Mouse (Mus musculus) right cerebral cortex, postnatal 36 days (tissue): Measurements from ENCODE around the gene Ech1.

Source experiments
- DNase-seq, 2 experiments: peaks; one replicate each; pipeline ENCODE4 v3.0.0; 2022; ENCODE audit warnings: low spot score in 2 of 2, mixed read lengths in 1 of 2

The Ech1 gene

DNA sequence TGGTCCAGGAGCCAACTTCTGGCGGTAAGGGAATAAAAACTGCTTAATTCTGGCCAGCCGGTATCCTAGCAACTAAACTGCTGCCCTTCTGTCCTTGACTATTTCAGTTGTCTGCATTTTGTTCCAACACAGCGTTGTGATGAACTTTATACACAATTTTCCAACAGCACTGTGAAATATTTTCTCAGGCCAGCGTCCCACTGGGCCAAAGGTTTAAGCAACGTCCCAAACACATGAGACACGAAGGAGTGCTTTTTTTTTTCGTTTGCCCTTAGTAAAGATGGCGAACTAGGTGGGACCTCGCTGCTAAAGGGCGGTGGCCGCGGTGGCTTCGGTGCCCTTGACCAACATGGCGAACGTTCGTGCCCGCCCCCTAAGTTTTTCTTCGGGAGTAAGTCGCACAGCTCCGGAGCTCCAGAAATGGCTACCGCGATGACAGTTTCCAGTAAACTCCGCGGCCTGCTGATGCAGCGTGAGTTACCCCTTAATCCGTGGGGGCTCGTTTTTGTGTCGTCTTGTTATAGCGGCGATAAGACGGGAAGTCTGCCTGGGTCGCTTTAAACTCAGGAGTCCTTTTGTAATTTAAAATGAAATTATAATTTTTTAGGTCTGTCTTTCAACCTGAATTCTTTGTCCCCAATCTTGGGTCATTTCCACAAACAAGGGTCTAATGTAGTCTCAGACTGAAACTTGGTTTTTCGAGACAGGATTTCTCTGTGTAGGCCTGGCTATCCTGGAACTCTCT is at the start of gene Ech1:
Gene Ech1, plus strand, starts transcription at position 277 of the 745 bp plus-strand sequence.
- peak; percentile 79 to 82 for DNase-seq

DNA sequence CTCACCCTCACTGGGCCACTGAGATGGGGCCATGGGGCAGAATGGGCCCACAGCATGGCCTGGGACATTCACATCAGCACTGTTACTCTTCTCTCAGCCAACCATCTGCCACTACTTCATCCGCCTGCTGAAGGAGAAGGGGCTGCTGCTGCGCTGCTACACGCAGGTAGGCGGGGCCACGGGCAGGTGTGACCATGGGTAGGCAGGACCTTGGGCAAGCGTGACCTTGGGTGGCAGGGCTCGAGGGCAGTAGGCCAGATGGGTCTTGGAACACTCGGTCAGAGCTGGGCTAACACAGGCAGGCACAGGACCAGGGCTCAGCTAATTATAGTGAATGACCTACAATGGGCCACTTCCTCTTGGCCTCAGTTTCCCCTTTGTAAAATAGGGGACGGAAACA is 46.2 kb upstream of the Ech1 start:
- no peak for DNase-seq

DNA sequence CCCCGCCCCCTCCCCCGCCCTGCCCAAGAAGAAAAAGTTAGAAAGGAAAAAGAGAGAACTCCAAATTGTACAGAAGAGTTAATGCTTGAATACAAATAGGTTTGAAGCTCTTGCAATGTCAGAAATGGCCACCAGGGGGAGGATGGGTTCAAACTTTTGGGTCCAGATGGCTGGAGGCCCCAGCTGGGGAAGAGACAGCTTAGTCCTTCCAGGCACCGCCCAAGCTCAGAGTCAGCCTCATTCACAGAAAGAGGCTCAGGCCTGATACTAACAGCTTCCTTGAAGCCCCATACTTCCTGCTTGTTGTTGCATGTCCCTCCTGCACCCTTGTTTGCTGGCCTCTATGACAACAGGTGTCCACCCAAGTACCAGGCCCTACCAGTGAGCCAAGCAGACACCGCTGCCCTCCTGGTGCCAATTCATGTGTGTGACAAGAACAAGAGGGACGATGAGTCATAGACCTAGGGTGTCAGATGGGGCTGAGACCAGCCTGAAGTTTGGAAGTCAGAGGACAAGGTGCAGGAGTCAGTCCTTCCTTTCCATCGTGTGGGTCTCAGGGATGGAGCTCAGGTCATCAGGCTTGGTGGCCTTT is 44.9 kb upstream of the Ech1 start:
- DNase-seq, result peak; percentile 75 to 76

GRCm38 (mm10) chr7:28780857-28781256 is 44.2 kb upstream of the Ech1 start:
- no peak for DNase-seq

- no peak for DNase-seq
These were observed 43.8 kb upstream of the Ech1 start for GRCm38 (mm10) chr7:28781261-28781663.

DNA sequence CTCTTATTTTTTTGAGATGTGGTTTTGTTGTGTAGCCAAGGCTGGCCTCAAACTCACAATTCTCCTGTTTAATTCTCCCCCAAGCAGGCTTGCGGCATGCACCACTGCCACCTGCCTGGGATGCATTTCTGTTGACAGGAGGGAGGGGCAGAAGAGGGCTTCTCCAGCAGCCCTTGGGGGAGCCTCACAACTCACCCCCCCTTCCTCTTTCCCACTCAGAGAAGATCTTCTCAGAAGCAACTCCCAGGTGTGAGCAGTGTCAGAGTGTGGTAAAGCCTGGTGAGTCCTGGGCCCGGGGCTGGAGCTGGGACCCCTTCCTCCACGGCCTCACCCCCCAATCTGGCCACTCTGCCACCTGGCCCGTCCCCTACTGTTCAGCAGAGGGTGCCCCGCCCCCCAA is 39.9 kb upstream of the Ech1 start:
- no peak for DNase-seq

GRCm38 (mm10) chr7:28787884-28788283 is 37.1 kb upstream of the Ech1 start:
- DNase-seq, result no peak

DNA sequence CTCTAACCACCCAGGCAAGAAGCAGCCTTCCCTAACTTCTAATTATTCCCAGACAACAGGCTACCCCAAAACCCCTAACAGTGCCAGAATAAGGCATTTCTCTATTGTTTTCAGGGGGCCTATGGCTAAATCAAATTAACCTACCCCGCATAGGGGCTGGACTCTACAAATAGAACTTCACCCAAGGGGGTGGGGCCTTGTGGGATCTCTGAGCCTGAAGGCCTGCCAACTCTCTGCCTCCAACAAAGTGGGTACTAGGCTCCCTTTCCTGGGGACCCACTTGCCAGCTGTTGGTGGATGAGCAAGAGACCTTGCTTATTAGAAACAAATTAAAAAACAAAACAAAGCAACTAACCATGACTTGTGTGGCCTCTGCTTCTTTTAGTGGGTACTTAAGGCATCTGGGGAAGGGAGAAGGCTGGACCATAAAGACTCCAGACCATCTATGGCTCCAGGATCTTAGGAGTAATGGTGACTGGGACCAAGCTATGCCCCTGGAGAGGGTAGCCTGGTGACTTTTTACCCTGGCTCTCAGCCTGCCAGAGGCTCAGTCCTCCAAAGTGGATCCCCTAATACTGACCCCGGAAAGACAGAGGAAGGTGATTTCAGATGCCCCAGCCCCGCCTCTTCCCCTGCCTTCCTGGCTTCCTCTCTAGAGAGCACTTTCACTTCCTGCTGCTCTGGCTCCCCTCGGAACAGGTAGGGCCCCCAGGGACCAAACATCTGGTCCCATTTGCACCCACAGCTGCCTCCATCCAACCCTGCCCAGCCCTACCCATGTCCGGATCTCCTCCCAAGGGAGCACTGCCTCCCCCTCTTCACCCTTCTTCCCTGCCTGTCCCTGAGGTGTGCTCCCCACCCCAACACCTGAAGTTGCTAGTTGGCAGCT is 36.5 kb upstream of the Ech1 start, which contains the start of gene Rinl:
Gene Rinl, plus strand, starts transcription at position 663 of the 889 bp plus-strand sequence.
- DNase-seq, result no peak

DNA sequence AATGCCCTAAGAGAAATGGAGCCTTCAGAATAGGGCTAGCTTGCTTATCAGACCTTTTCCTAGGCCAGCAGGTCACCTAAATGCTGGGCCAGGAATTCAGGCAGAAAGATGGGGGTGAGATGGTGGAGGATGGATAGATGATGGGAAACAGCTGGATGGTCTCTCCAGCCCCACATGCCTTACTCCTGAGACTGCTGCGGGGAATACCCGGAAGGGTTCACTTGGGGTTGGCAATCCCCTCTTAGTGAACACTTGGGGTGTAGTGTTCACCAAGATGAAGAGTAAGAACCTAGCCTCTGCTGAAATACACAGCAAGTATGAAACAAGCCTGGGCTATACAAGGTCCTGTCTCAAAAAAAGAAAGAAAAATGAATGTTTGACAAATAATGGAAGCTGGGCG is 35.8 kb upstream of the Ech1 start:
- no peak for DNase-seq

DNA sequence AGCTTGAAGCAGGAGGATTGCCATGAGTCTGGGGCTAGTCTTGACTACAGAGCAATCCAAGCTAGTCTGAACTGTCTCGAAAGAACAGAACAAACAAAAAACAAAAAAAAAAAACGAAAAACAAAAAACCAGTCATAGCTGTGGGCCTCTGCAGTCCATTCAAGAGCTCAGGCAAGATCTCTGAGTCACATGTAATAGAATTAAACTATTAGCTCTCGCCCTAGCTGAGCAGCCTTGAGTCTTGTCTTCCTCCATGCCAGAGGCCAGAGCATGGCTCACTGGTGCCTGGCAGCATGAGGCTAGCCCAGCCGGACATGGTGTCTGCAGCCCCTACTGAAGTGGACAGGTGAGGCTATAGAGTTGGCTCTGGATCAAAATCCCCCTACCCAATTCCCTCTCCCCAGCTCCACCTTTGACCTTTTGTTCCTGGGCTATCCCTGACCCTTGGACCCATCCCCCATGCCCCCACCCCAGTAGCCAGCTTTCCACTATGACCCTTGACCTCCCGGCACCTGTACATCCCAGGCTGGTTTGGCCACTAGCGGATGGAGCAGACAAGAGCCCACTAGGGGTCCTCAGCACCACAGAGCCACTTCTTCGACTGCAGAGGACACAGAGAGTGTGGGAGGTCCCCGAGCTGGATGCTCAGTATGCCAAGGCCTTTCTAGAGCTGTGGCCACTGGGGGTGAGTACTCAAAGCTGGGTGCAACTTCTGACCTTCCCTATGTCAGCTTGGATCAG is 34.8 kb upstream of the Ech1 start:
- DNase-seq, result no peak

- no peak for DNase-seq
These were observed 33.3 kb upstream of the Ech1 start for GRCm38 (mm10) chr7:28791706-28792105.

GRCm38 (mm10) chr7:28792391-28793185 is 32.4 kb upstream of the Ech1 start:
- DNase-seq, result no peak

- no peak for DNase-seq
These were observed 31.2 kb upstream of the Ech1 start for GRCm38 (mm10) chr7:28793834-28794233.

GRCm38 (mm10) chr7:28794496-28794895 is 30.5 kb upstream of the Ech1 start:
- no peak for DNase-seq

DNA sequence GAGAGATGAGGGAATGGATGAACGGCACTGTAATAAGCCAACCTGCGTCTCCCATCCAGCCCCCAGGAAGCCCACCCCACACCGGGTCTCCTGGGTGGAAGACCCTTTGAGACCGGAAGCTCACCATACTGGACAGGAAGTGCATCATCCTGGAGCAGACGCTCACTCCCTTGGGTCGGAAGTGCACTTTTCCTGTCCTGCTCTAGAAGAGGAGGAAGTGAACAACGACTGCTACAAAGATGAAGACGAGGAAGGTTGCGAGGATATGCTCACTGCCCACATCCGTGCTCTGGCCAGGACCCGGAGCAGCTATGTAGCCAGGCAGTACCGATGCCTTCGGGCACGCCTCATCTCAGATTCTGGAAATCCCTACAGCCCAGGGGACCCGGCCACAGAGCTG is 29.2 kb upstream of the Ech1 start:
- DNase-seq, result no peak

GRCm38 (mm10) chr7:28796562-28796975 is 28.4 kb upstream of the Ech1 start:
- peak in 1 of 2 experiments; percentile 37 for DNase-seq

GRCm38 (mm10) chr7:28799994-28800393 is 25.0 kb upstream of the Ech1 start:
- no peak for DNase-seq

DNA sequence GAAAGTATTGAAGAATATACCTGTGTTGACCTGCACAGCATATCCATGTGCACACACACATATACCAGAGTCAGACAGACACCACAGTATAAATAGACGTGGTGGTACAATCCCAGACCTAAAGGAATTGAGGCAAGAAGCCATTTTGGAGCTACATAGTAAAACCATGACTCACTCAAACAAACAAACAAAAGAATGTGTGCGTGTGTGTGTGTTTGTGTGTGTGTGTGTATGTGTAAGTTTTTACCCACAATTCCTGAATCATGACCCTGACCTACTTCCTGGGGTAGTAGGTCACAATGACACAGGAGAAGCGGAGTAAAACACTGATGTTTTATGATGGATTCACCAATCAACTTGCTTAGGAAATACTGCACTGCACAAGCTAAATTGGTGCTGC is 23.6 kb upstream of the Ech1 start:
- no peak for DNase-seq

DNA sequence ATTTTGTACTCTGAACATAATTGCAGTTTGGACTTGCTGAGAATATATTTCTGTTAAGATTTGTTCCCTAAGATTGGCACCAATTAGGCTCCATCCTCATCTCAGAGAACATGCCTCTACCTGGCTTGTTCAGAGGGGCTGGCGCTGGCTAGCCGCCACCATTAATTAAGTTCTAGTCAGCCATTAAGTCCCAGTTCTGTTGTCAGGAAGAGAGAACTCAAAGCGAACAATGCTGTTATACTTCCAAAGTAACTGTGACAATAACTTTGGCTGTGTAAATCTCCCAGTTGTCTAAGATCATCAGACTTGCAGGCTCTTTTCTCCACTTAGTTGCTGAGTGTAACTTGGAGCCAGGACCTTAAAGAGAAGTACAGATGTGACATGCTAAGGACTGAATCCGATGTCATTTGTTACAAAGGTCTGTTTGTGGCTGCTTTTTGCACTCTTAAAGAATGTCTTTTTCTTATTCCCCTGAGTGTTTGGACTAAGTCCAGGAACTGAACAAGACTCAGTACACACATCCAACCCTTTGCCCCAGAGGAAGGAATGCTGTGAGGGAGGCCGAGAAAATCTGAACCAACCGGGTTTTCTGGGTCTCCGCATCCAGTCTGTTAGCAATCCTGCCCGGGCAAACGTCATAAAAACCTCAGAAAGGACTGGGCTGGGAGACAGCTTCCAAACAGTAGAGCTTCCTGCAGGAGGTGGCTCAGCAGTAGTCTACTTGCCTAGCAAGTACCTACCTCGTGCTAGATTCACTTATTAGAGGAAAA is 22.9 kb upstream of the Ech1 start:
- DNase-seq, result no peak
